Mouse (Mus musculus): Measurements from ENCODE around the gene Ap1s2. TPM values are rescaled to one million over a fixed set of nuclear protein-coding genes. Genes with fewer than 3 reads are reported as not detected.

Ap1s2 gene
- total RNA-seq, 2 experiments from 2014 or later = 15.7 to 16.8 TPM

- no peak for DNase-seq
These were observed 72.7 kb downstream of the Ap1s2 start for GRCm38 (mm10) chrX:163981500-163981899.

GRCm38 (mm10) chrX:163982129-163982528, 73.3 kb downstream of the Ap1s2 start:
- DNase-seq = no peak

Other genes with a start within 250 kb of the Ap1s2 start
- not detected for gene Rnf138rt1, start 147.7 kb upstream of the Ap1s2 start, total RNA-seq (2021)
- gene Zrsr2, start 49.6 kb downstream of the Ap1s2 start, total RNA-seq (2021) = 10 to 100 TPM; 13.7 to 24.4 TPM
- gene Car5b, start 119.0 kb downstream of the Ap1s2 start, total RNA-seq (2021) = under 1 TPM; 0.41 to 0.60 TPM
- gene Siah1b, start 167.5 kb downstream of the Ap1s2 start, total RNA-seq (2021) = 10 to 100 TPM in 1 of 2 experiments, 1 to 10 TPM in 1; 9.9 to 10.4 TPM
- gene Cltrn, start 179.8 kb downstream of the Ap1s2 start, total RNA-seq (2021) = not detected
- gene Ace2, start 230.3 kb downstream of the Ap1s2 start, total RNA-seq (2021) = under 1 TPM; 0.38 to 0.79 TPM